Mouse (Mus musculus) adrenal gland, postnatal 36 days (tissue): ENCODE data around the gene Kars. TPM values are rescaled to one million over a fixed set of nuclear protein-coding genes. Genes with fewer than 3 reads are reported as not detected.

Source experiments
- DNase-seq, 2 experiments: peaks; one replicate each; pipeline ENCODE4 v3.0.0; 2021; ENCODE audit warnings: mixed read lengths in 1 of 2
- total RNA-seq, 2 experiments: library from RNA; stranded (reverse); gene quantifications; 2 replicates each; pipeline ENCODE4 v1.2.3; 2021

Gene Kars
- total RNA-seq, 2 experiments from 2014 or later = 108 to 110 TPM

- DNase-seq = no peak
Measured at GRCm38 (mm10) chr8:111984511-111984910, 26.6 kb downstream of the Kars start.

GRCm38 (mm10) chr8:111982116-111982515, 29.0 kb downstream of the Kars start:
- DNase-seq = no peak

- DNase-seq = no peak
Measured at GRCm38 (mm10) chr8:111978147-111978546, 33.0 kb downstream of the Kars start.

- no peak for DNase-seq
Measured at GRCm38 (mm10) chr8:111976326-111976725, 34.8 kb downstream of the Kars start.

GRCm38 (mm10) chr8:111975706-111976105, 35.4 kb downstream of the Kars start:
- DNase-seq = no peak

- no peak for DNase-seq
Measured at GRCm38 (mm10) chr8:111974138-111974537, 37.0 kb downstream of the Kars start.

GRCm38 (mm10) chr8:111968991-111969390, 42.1 kb downstream of the Kars start:
- no peak for DNase-seq

- no peak for DNase-seq
Measured at GRCm38 (mm10) chr8:111968541-111968940, 42.6 kb downstream of the Kars start.

- no peak for DNase-seq
Measured at GRCm38 (mm10) chr8:111967246-111967870, 43.8 kb downstream of the Kars start.

- DNase-seq = peak; percentile 10 to 24
Measured at GRCm38 (mm10) chr8:111964849-111965561, 46.1 kb downstream of the Kars start.

GRCm38 (mm10) chr8:111964351-111964750, 46.8 kb downstream of the Kars start:
- DNase-seq = no peak

- no peak for DNase-seq
Measured at GRCm38 (mm10) chr8:111963546-111963945, 47.6 kb downstream of the Kars start.

- peak; percentile 5 to 35 for DNase-seq
Measured at GRCm38 (mm10) chr8:111963091-111963490, 48.0 kb downstream of the Kars start.

GRCm38 (mm10) chr8:111962589-111962988, 48.5 kb downstream of the Kars start:
- no peak for DNase-seq

- no peak for DNase-seq
Measured at GRCm38 (mm10) chr8:111961330-111961729, 49.8 kb downstream of the Kars start.

- peak; percentile 9 to 34 for DNase-seq
Measured at GRCm38 (mm10) chr8:111960591-111961321, 50.4 kb downstream of the Kars start.

GRCm38 (mm10) chr8:111957231-111957630, 53.9 kb downstream of the Kars start:
- DNase-seq = no peak

- no peak for DNase-seq
Measured at GRCm38 (mm10) chr8:111955879-111956278, 55.2 kb downstream of the Kars start.

- no peak for DNase-seq
Measured at GRCm38 (mm10) chr8:111954844-111955594, 56.1 kb downstream of the Kars start.

- DNase-seq = no peak
Measured at GRCm38 (mm10) chr8:111951936-111952335, 59.2 kb downstream of the Kars start.

- DNase-seq = no peak
Measured at GRCm38 (mm10) chr8:111951317-111951716, 59.8 kb downstream of the Kars start.

GRCm38 (mm10) chr8:111950846-111951245, 60.3 kb downstream of the Kars start:
- no peak for DNase-seq
